Mouse (Mus musculus) E14TG2a.4 (cell line): Measurements from ENCODE around the gene Trim39.

Experiments used
- CTCF ChIP-seq: conservative IDR thresholded peaks from 2 replicates; pipeline ENCODE4 v1.5.1; 2014; ENCODE audit warnings: low read length
- NANOG ChIP-seq: IDR thresholded peaks from 2 replicates; pipeline ENCODE4 v1.6.1; 2014; ENCODE audit warnings: borderline replicate concordance, low read length, mixed read lengths
- POU5F1 ChIP-seq: IDR thresholded peaks from 2 replicates; pipeline ENCODE4 v1.6.1; 2014; ENCODE audit warnings: low read length, borderline replicate concordance

GRCm38 (mm10) chr17:36252250-36252876 is 19.7 kb downstream of the Trim39 start:
- TF ChIP-seq CTCF (no peak), POU5F1 (no peak), NANOG (no peak)
